Mouse (Mus musculus): ENCODE data around the gene Gpatch8.
"Not testable (repeated sequence)": the region's sequence is repeated elsewhere in the genome, so short reads cannot be mapped to it uniquely, and the experiment has no call there.

The Gpatch8 gene

GRCm38 (mm10) chr11:102572866-102573663, 16.9 kb upstream of the Gpatch8 start:
- DNase-seq (ENCODE audit: low spot score): peak; percentile 97

- no peak for DNase-seq (ENCODE audit: low spot score)
These were observed 12.7 kb upstream of the Gpatch8 start for GRCm38 (mm10) chr11:102568756-102569377.

- DNase-seq (ENCODE audit: low spot score): no peak
These were observed 12.0 kb upstream of the Gpatch8 start for GRCm38 (mm10) chr11:102568191-102568590.

- no peak for DNase-seq (ENCODE audit: low spot score)
These were observed 11.5 kb upstream of the Gpatch8 start for GRCm38 (mm10) chr11:102567723-102568122.

- DNase-seq (ENCODE audit: low spot score): no peak
These were observed 11.0 kb upstream of the Gpatch8 start for GRCm38 (mm10) chr11:102567157-102567556.

GRCm38 (mm10) chr11:102566290-102566689, 10.1 kb upstream of the Gpatch8 start:
- no peak for DNase-seq (ENCODE audit: low spot score)

- DNase-seq (ENCODE audit: low spot score): no peak
These were observed 9.5 kb upstream of the Gpatch8 start for GRCm38 (mm10) chr11:102565741-102566140.

- DNase-seq (ENCODE audit: low spot score): not testable (repeated sequence)
These were observed 8.9 kb upstream of the Gpatch8 start for GRCm38 (mm10) chr11:102564952-102565671.

GRCm38 (mm10) chr11:102558704-102559103, 2.5 kb upstream of the Gpatch8 start:
- DNase-seq (ENCODE audit: low spot score): no peak

GRCm38 (mm10) chr11:102557386-102557785, 1.2 kb upstream of the Gpatch8 start:
- DNase-seq (ENCODE audit: low spot score): no peak

GRCm38 (mm10) chr11:102556716-102557074, 503 bp upstream of the Gpatch8 start:
- DNase-seq (ENCODE audit: low spot score): no peak

GRCm38 (mm10) chr11:102555400-102556030, 677 bp downstream of the Gpatch8 start:
- DNase-seq (ENCODE audit: low spot score): no peak

- no peak for DNase-seq (ENCODE audit: low spot score)
These were observed 4.1 kb downstream of the Gpatch8 start for GRCm38 (mm10) chr11:102552051-102552450.

GRCm38 (mm10) chr11:102551176-102551575, 5.0 kb downstream of the Gpatch8 start:
- no peak for DNase-seq (ENCODE audit: low spot score)

GRCm38 (mm10) chr11:102541471-102541870, 14.7 kb downstream of the Gpatch8 start:
- DNase-seq (ENCODE audit: low spot score): no peak

- not testable (repeated sequence) for DNase-seq (ENCODE audit: low spot score)
These were observed 15.9 kb downstream of the Gpatch8 start for GRCm38 (mm10) chr11:102540286-102540685.

GRCm38 (mm10) chr11:102539690-102540089, 16.5 kb downstream of the Gpatch8 start:
- no peak for DNase-seq (ENCODE audit: low spot score)

- no peak for DNase-seq (ENCODE audit: low spot score)
These were observed 20.0 kb downstream of the Gpatch8 start for GRCm38 (mm10) chr11:102536210-102536609.

GRCm38 (mm10) chr11:102534078-102534477, 22.1 kb downstream of the Gpatch8 start:
- DNase-seq (ENCODE audit: low spot score): no peak

GRCm38 (mm10) chr11:102531425-102531824, 24.8 kb downstream of the Gpatch8 start:
- no peak for DNase-seq (ENCODE audit: low spot score)

GRCm38 (mm10) chr11:102514793-102515424, 41.3 kb downstream of the Gpatch8 start:
- DNase-seq (ENCODE audit: low spot score): no peak

GRCm38 (mm10) chr11:102510226-102510625, 46.0 kb downstream of the Gpatch8 start:
- DNase-seq (ENCODE audit: low spot score): no peak
